Mouse (Mus musculus) skeletal muscle tissue, adult 2 months (tissue): ENCODE data around the gene Acvr2b.

Source experiments
- DNase-seq: peaks from one replicate; pipeline ENCODE4 v3.0.0-alpha.2; 2012; ENCODE audit warnings: low read depth, low spot score

Acvr2b gene

GRCm38 (mm10) chr9:119408898-119409664 lies 7.2 kb downstream of the Acvr2b start:
- peak; percentile 91 for DNase-seq

GRCm38 (mm10) chr9:119409864-119410263 lies 7.9 kb downstream of the Acvr2b start:
- no peak for DNase-seq

- no peak for DNase-seq
Measured at GRCm38 (mm10) chr9:119418025-119418424, 16.1 kb downstream of the Acvr2b start.

- no peak for DNase-seq
Measured at GRCm38 (mm10) chr9:119419852-119420438, 18.0 kb downstream of the Acvr2b start.

- DNase-seq = peak; percentile 94
Measured at GRCm38 (mm10) chr9:119425217-119425975, 23.5 kb downstream of the Acvr2b start.

GRCm38 (mm10) chr9:119425976-119426415 lies 24.1 kb downstream of the Acvr2b start:
- DNase-seq = no peak

GRCm38 (mm10) chr9:119426483-119426882 lies 24.6 kb downstream of the Acvr2b start:
- DNase-seq = peak; percentile 28

- DNase-seq = peak; percentile 73
Measured at GRCm38 (mm10) chr9:119430311-119430710, 28.4 kb downstream of the Acvr2b start.

GRCm38 (mm10) chr9:119435855-119436254 lies 33.9 kb downstream of the Acvr2b start:
- DNase-seq = no peak

GRCm38 (mm10) chr9:119438065-119438464 lies 36.1 kb downstream of the Acvr2b start:
- DNase-seq = no peak

GRCm38 (mm10) chr9:119438498-119439000 lies 36.6 kb downstream of the Acvr2b start:
- DNase-seq = peak; percentile 46

GRCm38 (mm10) chr9:119444738-119445429 lies 43.0 kb downstream of the Acvr2b start, which contains the start of gene Exog:
Gene Exog (plus strand): TSS chr9:119444943.
- peak; percentile 95 for DNase-seq

GRCm38 (mm10) chr9:119445737-119446136 lies 43.8 kb downstream of the Acvr2b start:
- DNase-seq = no peak

GRCm38 (mm10) chr9:119455967-119456366 lies 54.0 kb downstream of the Acvr2b start:
- no peak for DNase-seq

GRCm38 (mm10) chr9:119457122-119457521 lies 55.2 kb downstream of the Acvr2b start:
- DNase-seq = no peak

- peak; percentile 30 for DNase-seq
Measured at GRCm38 (mm10) chr9:119460410-119460809, 58.5 kb downstream of the Acvr2b start.

GRCm38 (mm10) chr9:119465056-119465455 lies 63.1 kb downstream of the Acvr2b start:
- no peak for DNase-seq

GRCm38 (mm10) chr9:119465595-119465994 lies 63.7 kb downstream of the Acvr2b start:
- peak; percentile 76 for DNase-seq

- no peak for DNase-seq
Measured at GRCm38 (mm10) chr9:119469691-119470353, 67.9 kb downstream of the Acvr2b start.

- DNase-seq = no peak
Measured at GRCm38 (mm10) chr9:119472412-119472918, 70.5 kb downstream of the Acvr2b start.

GRCm38 (mm10) chr9:119473011-119473410 lies 71.1 kb downstream of the Acvr2b start:
- DNase-seq = no peak
